Mouse (Mus musculus): Measurements from ENCODE around the gene Kcnq1. TPM values are rescaled to one million over a fixed set of nuclear protein-coding genes. Genes with fewer than 3 reads are reported as not detected.

Kcnq1 gene
- total RNA-seq, 2 experiments from 2014 or later = 0.89 to 1.3 TPM

- no peak for DNase-seq (ENCODE audit: extremely low spot score in 1 of 2, low spot score in 1 of 2)
Measured at GRCm38 (mm10) chr7:143132815-143133214, 26.7 kb downstream of the Kcnq1 start.

GRCm38 (mm10) chr7:143136125-143136524 lies 30.0 kb downstream of the Kcnq1 start:
- DNase-seq (ENCODE audit: extremely low spot score in 1 of 2, low spot score in 1 of 2) = no peak

DNA sequence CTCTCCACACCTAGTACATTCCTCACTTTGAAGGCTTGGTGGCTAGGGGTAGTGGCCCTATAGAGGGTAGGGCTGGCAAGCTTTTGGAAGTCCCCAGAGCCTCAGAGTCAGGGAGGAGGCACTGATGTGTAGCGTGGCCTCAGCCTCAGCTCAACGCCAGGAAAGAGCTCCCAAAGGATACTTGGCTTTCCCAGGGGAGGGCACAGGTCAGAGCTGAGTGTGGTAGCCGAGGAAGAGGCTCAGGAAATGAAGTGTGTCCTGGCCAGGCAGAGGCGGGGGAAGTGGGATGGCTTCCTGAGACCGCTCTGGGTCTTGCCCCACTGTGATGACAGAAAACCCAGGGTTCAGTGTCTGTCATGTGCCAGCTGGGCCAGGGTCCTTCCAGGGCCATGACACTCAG lies 30.4 kb downstream of the Kcnq1 start:
- DNase-seq (ENCODE audit: extremely low spot score in 1 of 2, low spot score in 1 of 2) = no peak

- DNase-seq (ENCODE audit: extremely low spot score in 1 of 2, low spot score in 1 of 2) = peak; percentile 39 to 71
Measured at GRCm38 (mm10) chr7:143138789-143139188, 32.6 kb downstream of the Kcnq1 start.

GRCm38 (mm10) chr7:143139932-143140331 lies 33.8 kb downstream of the Kcnq1 start:
- no peak for DNase-seq (ENCODE audit: extremely low spot score in 1 of 2, low spot score in 1 of 2)

DNA sequence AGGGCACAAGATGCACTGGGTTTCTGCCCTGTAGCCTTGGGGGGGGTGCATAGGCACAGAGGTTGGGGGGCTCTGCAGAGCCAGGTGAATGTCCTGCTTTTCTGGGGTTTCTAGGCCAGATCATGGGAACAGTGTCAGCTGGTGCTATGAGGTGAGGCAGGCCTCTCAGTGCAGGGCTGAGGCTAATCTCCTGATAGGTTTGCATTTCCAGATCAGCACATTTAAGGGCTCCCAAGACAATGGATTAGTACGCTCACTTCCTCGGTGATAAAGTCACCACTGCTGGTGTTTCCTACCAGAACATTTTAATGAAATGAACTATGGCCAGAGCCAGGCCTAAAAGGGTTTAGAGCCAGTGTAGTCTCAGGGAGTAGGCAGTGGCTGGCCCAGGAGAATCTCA lies 36.5 kb downstream of the Kcnq1 start:
- DNase-seq (ENCODE audit: extremely low spot score in 1 of 2, low spot score in 1 of 2) = no peak

GRCm38 (mm10) chr7:143147015-143147414 lies 40.9 kb downstream of the Kcnq1 start:
- no peak for DNase-seq (ENCODE audit: extremely low spot score in 1 of 2, low spot score in 1 of 2)

DNA sequence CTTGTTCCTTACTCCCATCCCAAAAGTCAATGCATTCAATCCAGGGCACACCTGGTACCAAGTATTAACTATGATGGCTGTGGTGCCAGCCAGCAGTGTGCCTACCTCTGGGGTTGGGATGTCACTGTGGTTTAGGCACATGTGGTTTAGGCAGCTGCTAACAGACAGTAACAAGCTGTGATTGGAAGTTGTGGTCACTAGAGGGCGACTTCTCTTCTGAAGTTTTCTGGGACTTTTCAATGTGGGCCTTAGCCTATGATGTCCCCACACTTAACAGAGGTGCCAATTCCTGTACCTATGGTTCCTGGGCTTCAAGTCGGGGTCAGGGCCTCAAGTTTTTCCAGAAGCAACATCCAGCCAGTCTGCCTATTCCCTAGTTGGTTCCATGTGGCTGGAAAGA lies 45.0 kb downstream of the Kcnq1 start:
- peak in 1 of 2 experiments; percentile 37 for DNase-seq (ENCODE audit: extremely low spot score in 1 of 2, low spot score in 1 of 2)

DNA sequence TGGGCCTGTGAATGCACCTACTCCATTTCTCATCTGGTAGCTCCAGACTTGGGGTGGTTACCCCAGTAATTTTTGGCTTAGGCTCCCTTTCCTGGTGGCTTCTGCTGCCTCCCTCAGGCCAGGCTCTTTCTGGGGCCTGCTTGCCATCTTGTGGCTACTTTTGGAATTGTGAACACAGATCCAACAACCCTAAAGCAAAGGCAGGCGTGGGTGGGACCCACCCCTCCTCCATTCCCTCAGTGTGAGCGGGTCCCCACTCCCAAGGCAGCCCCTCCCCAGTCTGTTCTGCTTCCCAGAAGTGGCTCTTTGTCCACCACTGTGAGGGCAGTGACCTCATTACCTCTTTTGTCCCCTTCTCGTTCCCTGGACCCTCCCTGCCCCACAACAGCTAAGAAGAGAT lies 46.2 kb downstream of the Kcnq1 start:
- no peak for DNase-seq (ENCODE audit: extremely low spot score in 1 of 2, low spot score in 1 of 2)

GRCm38 (mm10) chr7:143153915-143154373 lies 47.8 kb downstream of the Kcnq1 start:
- DNase-seq (ENCODE audit: extremely low spot score in 1 of 2, low spot score in 1 of 2) = peak; percentile 88 to 95

- no peak for DNase-seq (ENCODE audit: extremely low spot score in 1 of 2, low spot score in 1 of 2)
Measured at GRCm38 (mm10) chr7:143154458-143154871, 48.3 kb downstream of the Kcnq1 start.

DNA sequence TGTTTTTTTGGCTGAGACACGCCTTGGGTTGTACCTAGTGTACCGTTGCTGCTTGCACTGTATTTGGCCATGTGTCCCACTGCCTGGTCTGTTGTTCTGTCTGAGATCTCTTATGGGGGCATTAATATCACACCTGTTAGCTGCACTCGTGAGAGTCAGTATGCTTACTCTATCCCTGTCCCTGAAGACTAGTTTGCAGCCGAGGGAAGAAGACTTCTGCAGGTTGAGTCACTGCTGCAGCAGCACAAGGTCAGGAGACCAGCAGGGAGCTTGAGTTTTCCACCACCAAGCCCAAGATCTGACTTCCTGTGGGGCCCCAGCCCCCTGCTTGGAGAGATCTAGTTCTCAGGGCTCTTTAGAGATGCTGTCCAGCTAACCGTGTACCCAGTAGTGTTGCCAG lies 49.1 kb downstream of the Kcnq1 start:
- no peak for DNase-seq (ENCODE audit: extremely low spot score in 1 of 2, low spot score in 1 of 2)

- no peak for DNase-seq (ENCODE audit: extremely low spot score in 1 of 2, low spot score in 1 of 2)
Measured at GRCm38 (mm10) chr7:143158690-143159425, 52.7 kb downstream of the Kcnq1 start.

- no peak for DNase-seq (ENCODE audit: extremely low spot score in 1 of 2, low spot score in 1 of 2)
Measured at GRCm38 (mm10) chr7:143159446-143159845, 53.3 kb downstream of the Kcnq1 start.

- no peak for DNase-seq (ENCODE audit: extremely low spot score in 1 of 2, low spot score in 1 of 2)
Measured at GRCm38 (mm10) chr7:143160057-143160456, 53.9 kb downstream of the Kcnq1 start.

- no peak for DNase-seq (ENCODE audit: extremely low spot score in 1 of 2, low spot score in 1 of 2)
Measured at GRCm38 (mm10) chr7:143162051-143162450, 55.9 kb downstream of the Kcnq1 start.

DNA sequence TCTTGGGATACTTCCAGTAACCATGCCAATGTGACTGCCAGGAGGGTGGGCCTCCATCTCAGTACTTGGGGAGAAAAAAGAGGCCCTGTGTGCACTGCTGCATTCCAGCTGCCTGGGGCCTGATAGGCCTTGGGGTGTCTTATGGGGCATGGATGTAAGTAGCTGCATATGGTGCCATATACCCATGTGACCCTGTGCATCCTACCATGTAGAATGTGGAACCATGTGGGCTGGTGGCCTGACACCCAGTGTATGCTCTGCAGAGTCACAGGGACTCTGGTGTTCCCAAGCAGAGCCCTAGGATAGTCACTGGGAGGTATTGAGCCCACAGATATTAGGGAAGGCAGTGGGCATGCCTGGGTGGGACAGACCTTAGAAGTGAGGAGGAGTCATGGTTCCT lies 57.9 kb downstream of the Kcnq1 start:
- no peak for DNase-seq (ENCODE audit: extremely low spot score in 1 of 2, low spot score in 1 of 2)

DNA sequence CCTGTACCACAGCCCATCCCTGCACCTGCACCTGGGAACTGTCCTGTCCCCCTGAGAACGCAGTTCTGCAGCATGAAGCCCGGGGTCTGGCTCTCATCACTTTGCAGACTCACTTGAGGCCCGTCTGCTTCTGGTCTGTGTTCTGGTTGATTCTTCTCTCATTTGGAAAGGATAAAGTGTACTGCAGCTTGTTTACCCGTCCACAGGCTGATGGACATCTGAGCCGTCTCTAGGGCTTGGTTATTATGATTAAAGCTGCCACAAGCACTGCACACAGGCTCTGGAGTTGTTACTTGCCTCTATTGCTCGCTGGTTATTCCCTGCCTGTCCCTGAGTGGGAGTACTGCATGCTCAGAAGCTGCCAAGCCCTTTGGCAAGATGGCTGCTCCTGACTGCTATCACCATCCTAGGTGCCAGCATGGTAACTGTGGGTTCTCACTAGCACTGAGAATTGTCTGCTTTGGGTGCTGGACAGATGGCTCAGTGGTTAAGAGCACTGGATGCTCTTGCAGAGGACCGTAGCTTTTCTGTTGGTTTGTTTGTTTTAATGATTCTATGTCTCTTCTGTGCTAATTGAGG lies 59.6 kb downstream of the Kcnq1 start:
- no peak for DNase-seq (ENCODE audit: extremely low spot score in 1 of 2, low spot score in 1 of 2)

- DNase-seq (ENCODE audit: extremely low spot score in 1 of 2, low spot score in 1 of 2) = no peak
Measured at GRCm38 (mm10) chr7:143167275-143167674, 61.1 kb downstream of the Kcnq1 start.

GRCm38 (mm10) chr7:143169371-143169770 lies 63.2 kb downstream of the Kcnq1 start:
- DNase-seq (ENCODE audit: extremely low spot score in 1 of 2, low spot score in 1 of 2) = no peak

DNA sequence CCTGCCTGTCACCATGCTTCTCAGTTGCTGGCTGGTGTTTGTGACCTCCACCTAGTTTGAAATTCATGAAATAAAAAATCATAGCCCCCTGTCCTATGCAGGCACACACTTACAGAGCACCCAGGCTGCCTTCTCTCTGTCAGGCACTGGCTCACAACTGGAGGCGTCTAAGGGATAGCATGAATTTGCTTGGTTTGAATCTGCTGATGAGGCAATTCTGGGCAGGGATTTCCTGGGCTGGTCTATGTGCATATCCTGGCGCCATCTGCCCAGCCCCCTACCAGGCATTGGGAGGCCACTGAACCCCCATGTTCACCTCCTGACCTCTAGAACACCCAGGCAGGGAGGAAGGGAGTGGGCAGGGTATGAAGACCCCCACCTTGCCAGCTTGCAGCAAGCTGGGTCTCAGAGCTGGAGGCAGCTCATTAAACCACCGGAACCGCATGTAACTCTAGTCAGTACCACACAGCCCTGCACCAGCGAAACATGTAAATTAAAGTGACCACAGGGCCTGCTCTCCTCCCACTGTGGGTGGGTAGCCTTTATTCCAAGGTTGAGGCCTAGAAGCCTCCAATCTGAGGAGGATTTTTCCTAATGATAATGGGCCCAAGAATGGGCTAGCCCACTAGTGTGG lies 66.9 kb downstream of the Kcnq1 start:
- DNase-seq (ENCODE audit: extremely low spot score in 1 of 2, low spot score in 1 of 2) = no peak

- no peak for DNase-seq (ENCODE audit: extremely low spot score in 1 of 2, low spot score in 1 of 2)
Measured at GRCm38 (mm10) chr7:143174633-143175032, 68.5 kb downstream of the Kcnq1 start.

Data from layer of hippocampus, postnatal 25 days (tissue).